Mouse (Mus musculus) spleen, adult 12 weeks (tissue): ENCODE results near the gene Gm29110.
"Not testable (repeated sequence)": the region's sequence is repeated elsewhere in the genome, so short reads cannot be mapped to it uniquely, and the experiment has no call there.

Source experiments
- DNase-seq: peaks from one replicate; pipeline ENCODE4 v3.0.0; 2022; ENCODE audit warnings: low spot score

Gene Gm29110

GRCm38 (mm10) chrY:74470231-74470630 is at the start of gene Gm29110:
Gm29110 (plus strand) TSS chrY:74470531.
- DNase-seq = not testable (repeated sequence)
